Mouse (Mus musculus): Measurements from ENCODE around the gene Zfp819. TPM values are rescaled to one million over a fixed set of nuclear protein-coding genes. Genes with fewer than 3 reads are reported as not detected.
"Not testable (repeated sequence)": the region's sequence is repeated elsewhere in the genome, so short reads cannot be mapped to it uniquely, and the experiment has no call there.

Gene Zfp819
- polyA plus RNA-seq, 1 experiment, result not detected

DNA sequence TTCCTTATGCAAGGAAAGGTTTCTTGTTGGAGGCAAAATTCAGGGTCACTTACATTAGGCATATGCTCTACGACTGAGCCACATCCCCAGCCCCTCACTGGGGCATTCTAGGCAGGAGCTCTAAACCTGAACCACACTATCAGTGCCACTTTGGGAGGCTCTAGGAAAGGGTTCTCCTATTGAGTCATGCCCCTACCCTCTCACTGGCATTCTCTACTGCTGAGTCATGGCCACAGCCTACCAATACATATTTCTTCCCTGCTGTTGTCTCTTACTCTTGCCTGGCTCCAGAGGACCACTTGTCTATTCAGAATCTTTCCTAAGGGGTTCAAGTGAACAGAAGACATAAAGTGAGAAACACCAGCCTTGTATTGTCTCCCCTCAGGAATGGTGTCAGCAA lies 55.8 kb downstream of the Zfp819 start:
- WGBS, result 93% methylated on average over 1 of the region's 1 CpGs
- Histone ChIP-seq H3K4me3 (ENCODE audit: insufficient read depth, low read depth, low read length) (no peak overlapping the region), H3K4me1 (ENCODE audit: control insufficient read depth, insufficient read depth, low read length) (no peaks in the 10 kb centered on the region), H3K27ac (ENCODE audit: insufficient read depth, low read depth, low read length) (no peak overlapping the region)
- TF ChIP-seq CTCF (IDR thresholded peaks at IDR 0.05; ENCODE audit: insufficient read depth, low read depth, low read length) (no peak), POLR2A (IDR thresholded peaks at IDR 0.05; ENCODE audit: insufficient read depth, low read depth, low read length) (no peak)

DNA sequence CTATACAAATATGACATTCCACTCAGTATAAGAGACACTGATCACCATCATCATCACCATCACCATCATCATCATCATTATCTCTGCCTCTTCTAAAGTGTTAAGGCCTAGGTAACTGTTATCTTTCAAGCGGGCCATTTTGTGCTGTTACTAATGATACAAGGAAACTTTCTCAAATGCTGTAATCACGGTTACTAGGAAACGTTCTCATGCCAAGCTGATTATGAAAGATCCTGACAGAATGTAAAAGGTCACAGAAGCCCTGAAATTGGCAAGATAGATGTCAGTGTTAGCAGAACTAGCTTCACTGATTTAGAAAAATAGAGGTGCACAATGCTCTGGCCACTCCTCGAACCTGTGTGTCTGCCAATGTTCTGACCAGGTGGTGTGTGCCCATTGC lies 60.3 kb downstream of the Zfp819 start:
- H3K4me1 ChIP-seq (ENCODE audit: control insufficient read depth, insufficient read depth, low read length); H3K4me3 ChIP-seq (ENCODE audit: insufficient read depth, low read depth, low read length); H3K27ac ChIP-seq (ENCODE audit: insufficient read depth, low read depth, low read length): not testable (repeated sequence)
- WGBS, result 88% methylated on average over 4 of the region's 4 CpGs

Other genes starting within 250 kb of the Zfp819 start
- gene Siglecg, start 199.0 kb upstream of the Zfp819 start, polyA plus RNA-seq (2012; ENCODE audit: insufficient read depth, insufficient read length, low replicate concordance, missing spikeins), result not detected in 2 replicates
- not detected in 2 replicates for gene Lim2, start 179.5 kb upstream of the Zfp819 start, polyA plus RNA-seq (2012; ENCODE audit: insufficient read depth, insufficient read length, low replicate concordance, missing spikeins)
- gene Nkg7, start 170.1 kb upstream of the Zfp819 start, polyA plus RNA-seq (2012; ENCODE audit: insufficient read depth, insufficient read length, low replicate concordance, missing spikeins), result not detected in 2 replicates
- not detected in 2 replicates for gene Cldnd2, start 166.4 kb upstream of the Zfp819 start, polyA plus RNA-seq (2012; ENCODE audit: insufficient read depth, insufficient read length, low replicate concordance, missing spikeins)
- not detected in 2 replicates for gene Etfb, start 163.1 kb upstream of the Zfp819 start, polyA plus RNA-seq (2012; ENCODE audit: insufficient read depth, insufficient read length, low replicate concordance, missing spikeins)
- not detected in 2 replicates for gene Gm45233, start 163.0 kb upstream of the Zfp819 start, polyA plus RNA-seq (2012; ENCODE audit: insufficient read depth, insufficient read length, low replicate concordance, missing spikeins)
- not detected in 2 replicates for gene Vsig10l, start 144.0 kb upstream of the Zfp819 start, polyA plus RNA-seq (2012; ENCODE audit: insufficient read depth, insufficient read length, low replicate concordance, missing spikeins)
- not detected in 2 replicates for gene Iglon5, start 117.1 kb upstream of the Zfp819 start, polyA plus RNA-seq (2012; ENCODE audit: insufficient read depth, insufficient read length, low replicate concordance, missing spikeins)
- not detected in 2 replicates for gene 4931406B18Rik, start 101.2 kb upstream of the Zfp819 start, polyA plus RNA-seq (2012; ENCODE audit: insufficient read depth, insufficient read length, low replicate concordance, missing spikeins)
- not detected in 2 replicates for gene Cd33, start 62.7 kb upstream of the Zfp819 start, polyA plus RNA-seq (2012; ENCODE audit: insufficient read depth, insufficient read length, low replicate concordance, missing spikeins)
- gene Zfp658, start 44.9 kb upstream of the Zfp819 start, polyA plus RNA-seq (2012; ENCODE audit: insufficient read depth, insufficient read length, low replicate concordance, missing spikeins), result not detected in 2 replicates
- gene Zfp719, start 27.6 kb upstream of the Zfp819 start, polyA plus RNA-seq (2012; ENCODE audit: insufficient read depth, insufficient read length, low replicate concordance, missing spikeins), result not detected in 2 replicates
- not detected in 2 replicates for gene Ceacam18, start 27.5 kb downstream of the Zfp819 start, polyA plus RNA-seq (2012; ENCODE audit: insufficient read depth, insufficient read length, low replicate concordance, missing spikeins)
- gene Siglece, start 53.0 kb downstream of the Zfp819 start, polyA plus RNA-seq (2012; ENCODE audit: insufficient read depth, insufficient read length, low replicate concordance, missing spikeins), result not detected in 2 replicates
- gene Ctu1, start 64.8 kb downstream of the Zfp819 start, polyA plus RNA-seq (2012; ENCODE audit: insufficient read depth, insufficient read length, low replicate concordance, missing spikeins), result not detected in 2 replicates
- gene Klk14, start 83.2 kb downstream of the Zfp819 start, polyA plus RNA-seq (2012; ENCODE audit: insufficient read depth, insufficient read length, low replicate concordance, missing spikeins), result not detected in 2 replicates
- gene Klk13, start 105.4 kb downstream of the Zfp819 start, polyA plus RNA-seq (2012; ENCODE audit: insufficient read depth, insufficient read length, low replicate concordance, missing spikeins), result not detected in 2 replicates
- not detected in 2 replicates for gene Klk12, start 161.7 kb downstream of the Zfp819 start, polyA plus RNA-seq (2012; ENCODE audit: insufficient read depth, insufficient read length, low replicate concordance, missing spikeins)
- gene Klk11, start 167.4 kb downstream of the Zfp819 start, polyA plus RNA-seq (2012; ENCODE audit: insufficient read depth, insufficient read length, low replicate concordance, missing spikeins), result not detected in 2 replicates
- gene Klk10, start 173.9 kb downstream of the Zfp819 start, polyA plus RNA-seq (2012; ENCODE audit: insufficient read depth, insufficient read length, low replicate concordance, missing spikeins), result not detected in 2 replicates
- gene Klk9, start 184.7 kb downstream of the Zfp819 start, polyA plus RNA-seq (2012; ENCODE audit: insufficient read depth, insufficient read length, low replicate concordance, missing spikeins), result not detected in 2 replicates
- not detected in 2 replicates for gene Klk8, start 190.4 kb downstream of the Zfp819 start, polyA plus RNA-seq (2012; ENCODE audit: insufficient read depth, insufficient read length, low replicate concordance, missing spikeins)
- gene Klk7, start 204.1 kb downstream of the Zfp819 start, polyA plus RNA-seq (2012; ENCODE audit: insufficient read depth, insufficient read length, low replicate concordance, missing spikeins), result not detected in 2 replicates
- gene Klk6, start 217.3 kb downstream of the Zfp819 start, polyA plus RNA-seq (2012; ENCODE audit: insufficient read depth, insufficient read length, low replicate concordance, missing spikeins), result not detected in 2 replicates
- gene Klk5, start 234.8 kb downstream of the Zfp819 start, polyA plus RNA-seq (2012; ENCODE audit: insufficient read depth, insufficient read length, low replicate concordance, missing spikeins), result not detected in 2 replicates

Measured in olfactory bulb, adult 2 months (tissue).